Comparison of ENCODE assay signal across 22 mouse cellular contexts in the genomic region with DNA sequence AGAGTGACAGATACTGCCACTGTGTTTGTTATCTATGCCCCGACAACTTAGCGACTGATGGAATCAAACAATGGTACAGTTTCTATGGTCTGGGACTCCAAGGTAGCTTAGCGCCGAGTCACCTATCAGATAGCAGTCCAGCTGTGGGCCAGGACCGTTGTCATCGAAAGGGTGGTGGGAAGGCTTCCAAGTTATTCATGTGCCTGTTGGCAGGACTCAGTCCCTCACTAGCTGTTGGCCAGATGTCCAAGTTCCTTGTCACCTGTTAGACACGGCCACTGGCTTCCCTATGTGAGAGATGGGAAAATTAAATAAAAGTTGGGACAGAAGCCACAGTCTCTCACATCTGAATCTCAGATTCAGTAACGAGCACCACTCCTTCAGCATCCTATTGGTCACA.
A peak's percentile ranks its signal among the peaks of the same experiment; 100 is the strongest.
DNase-seq lines count a peak whose midpoint lies in the region; ATAC-seq and TF ChIP-seq lines count a peak whose summit lies in the region.
"Had no signal": no experiment of that assay in that cellular context is flagged by ENCODE, and none has a peak within 500 bp of the region (broad histone marks: within the 10 kb centered on the region; RNA-seq: fewer than 3 reads in every experiment).

No protein-coding gene starts in this region.

- H3K9ac ChIP-seq in heart, embryonic 12.5 days: no peak overlapping the region
- H3K9ac ChIP-seq: embryonic facial prominence, embryonic 13.5 days; embryonic facial prominence, embryonic 15.5 days; forebrain, embryonic 12.5 days had no signal

- no peaks in the 10 kb centered on the region for H3K9me3 ChIP-seq in heart, embryonic 12.5 days (replicated peaks)
- no peaks in the 10 kb centered on the region for H3K9me3 ChIP-seq in heart, embryonic 10.5 days
- H3K9me3 ChIP-seq: embryonic facial prominence, embryonic 13.5 days; embryonic facial prominence, embryonic 15.5 days; forebrain, embryonic 10.5 days; forebrain, embryonic 12.5 days had no signal

- no peak overlapping the region for H3K27ac ChIP-seq in heart, embryonic 12.5 days (ENCODE audit: poor library complexity, severe bottlenecking)
- H3K27ac ChIP-seq in heart, embryonic 10.5 days: no peak overlapping the region
- no peak overlapping the region for H3K27ac ChIP-seq in testis, adult 2 months (ENCODE audit: control insufficient read depth, insufficient read depth, low read depth, low read length)
- H3K27ac ChIP-seq: embryonic facial prominence, embryonic 13.5 days; embryonic facial prominence, embryonic 15.5 days; forebrain, embryonic 10.5 days; forebrain, embryonic 12.5 days had no signal

- H3K36me3 ChIP-seq in heart, embryonic 12.5 days: no peaks in the 10 kb centered on the region
- H3K36me3 ChIP-seq in heart, embryonic 10.5 days: no peaks in the 10 kb centered on the region
- no peaks in the 10 kb centered on the region for H3K36me3 ChIP-seq in testis, adult 2 months (ENCODE audit: control insufficient read depth, insufficient read depth, low read length)
- H3K36me3 ChIP-seq: embryonic facial prominence, embryonic 13.5 days; embryonic facial prominence, embryonic 15.5 days; forebrain, embryonic 10.5 days; forebrain, embryonic 12.5 days had no signal

- intact Hi-C loops in heart, postnatal 14 days (cut with DNase I): no loop called here

- TF ChIP-seq CTCF in testis, adult 2 months (IDR thresholded peaks at IDR 0.05; ENCODE audit: control insufficient read depth, insufficient read depth, insufficient replicate concordance, low read depth, low read length): no peak

- no peak for ATAC-seq in heart, embryonic 12.5 days (ENCODE audit: insufficient number of reproducible peaks, low FRiP score)
- ATAC-seq: forebrain, embryonic 14.5 days had no signal

- no peak overlapping the region for H3K4me2 ChIP-seq in heart, embryonic 12.5 days
- H3K4me2 ChIP-seq: embryonic facial prominence, embryonic 13.5 days; embryonic facial prominence, embryonic 15.5 days; forebrain, embryonic 12.5 days had no signal

- 72% methylated on average over 8 of the region's 8 CpGs for WGBS in heart, embryonic 12.5 days
- 69% methylated on average over 8 of the region's 8 CpGs for WGBS in heart, embryonic 10.5 days

- H3K4me1 ChIP-seq in heart, embryonic 12.5 days (replicated peaks): peaks cover 40% of the 10 kb centered on the region
- H3K4me1 ChIP-seq in heart, embryonic 10.5 days: peaks cover 42% of the 10 kb centered on the region
- H3K4me1 ChIP-seq in testis, adult 2 months (ENCODE audit: control insufficient read depth, insufficient read depth, low read length): no peaks in the 10 kb centered on the region
- H3K4me1 ChIP-seq: embryonic facial prominence, embryonic 13.5 days; embryonic facial prominence, embryonic 15.5 days; forebrain, embryonic 10.5 days; forebrain, embryonic 12.5 days had no signal

- no peak overlapping the region for H3K4me3 ChIP-seq in heart, embryonic 12.5 days
- no peak overlapping the region for H3K4me3 ChIP-seq in heart, embryonic 10.5 days
- peak overlapping the region; percentile 2; the same call in 1 of the 2 replicates for H3K4me3 ChIP-seq in testis, adult 2 months (ENCODE audit: control insufficient read depth, low read depth, low read length)
- H3K4me3 ChIP-seq: embryonic facial prominence, embryonic 13.5 days; embryonic facial prominence, embryonic 15.5 days; erythroblast, embryonic 14.5 days; forebrain, embryonic 10.5 days; forebrain, embryonic 12.5 days had no signal

- peak; percentile 47 to 57 for DNase-seq in heart, adult 18-20 months
- DNase-seq in heart, postnatal 14 days: peak; percentile 24 to 51
- no peak for DNase-seq in heart, embryonic 10.5 days (ENCODE audit: low spot score)
- DNase-seq in testis, postnatal 14 days (ENCODE audit: low spot score): no peak
- DNase-seq: adrenal gland, adult 2 months; adrenal gland, postnatal 10 days; adrenal gland, postnatal 25 days; cerebellum, adult 11 months; cerebellum, adult 18-20 months; cerebellum, adult 8-10 months; cerebellum, adult 9-11 months; cerebellum, postnatal 14 days; cerebellum, postnatal 36 days; embryo, embryonic 11 days had no signal

- TF ChIP-seq POLR2A in testis, adult 2 months (IDR thresholded peaks at IDR 0.05; ENCODE audit: control insufficient read depth, low read depth, low read length): no peak

- no peaks in the 10 kb centered on the region for H3K27me3 ChIP-seq in heart, embryonic 12.5 days (replicated peaks)
- no peaks in the 10 kb centered on the region for H3K27me3 ChIP-seq in heart, embryonic 10.5 days (ENCODE audit: insufficient read depth, poor library complexity, severe bottlenecking)
- no peaks in the 10 kb centered on the region for H3K27me3 ChIP-seq in testis, adult 2 months (ENCODE audit: control insufficient read depth, insufficient read depth, low read length)
- H3K27me3 ChIP-seq: embryonic facial prominence, embryonic 13.5 days; embryonic facial prominence, embryonic 15.5 days; forebrain, embryonic 12.5 days had no signal

Comparison
In these comparisons a context has a peak if more than half of its experiments do, and no peak if none do; other contexts are left out.
1. DNase-seq: peak in heart, adult 18-20 months (2 of 2) and heart, postnatal 14 days (2 of 2); none in heart, embryonic 10.5 days (single experiment) and testis, postnatal 14 days (single experiment).